Mouse (Mus musculus) bone marrow macrophage, adult 2 months (primary cell): ENCODE measurements around the gene Pepd.

ENCODE experiments used
- CTCF ChIP-seq: IDR thresholded peaks from 2 replicates; pipeline ENCODE4 v1.5.1; 2012; ENCODE audit warnings: low read depth, mild to moderate bottlenecking, low read length, moderate library complexity
- POLR2A ChIP-seq: IDR thresholded peaks from 2 replicates; pipeline ENCODE4 v1.6.1; 2012; ENCODE audit warnings: mild to moderate bottlenecking, low read depth, low read length, borderline replicate concordance

GRCm38 (mm10) chr7:34977403-34977802 is 65.2 kb downstream of the Pepd start:
- TF ChIP-seq CTCF (no peak), POLR2A (no peak)
